In genomic region chr5:124445621-124446293, GRCm38 (mm10) we compare ENCODE assay signal across 8 mouse cellular contexts. TPM values are rescaled to one million over a fixed set of nuclear protein-coding genes. Genes with fewer than 3 reads are reported as not detected.
A peak's percentile ranks its signal among the peaks of the same experiment; 100 is the strongest.
DNase-seq lines count a peak whose midpoint lies in the region; ATAC-seq and TF ChIP-seq lines count a peak whose summit lies in the region.

No protein-coding gene starts in this region.

- 0 out of 2 replicates have a peak, but pooled peaks have one; percentile 25 for TF ChIP-seq EP300 in heart, postnatal 0 days (IDR thresholded peaks at IDR 0.05; ENCODE audit: low read depth)

- peak; percentile 30 to 40 for DNase-seq in B cell, adult 2 months
- DNase-seq in MN1 (ENCODE audit: low spot score) = peak; percentile 38
- DNase-seq in heart, postnatal 0 days (ENCODE audit: low spot score) = no peak
- DNase-seq in limb, embryonic 10.5 days (ENCODE audit: low spot score) = peak; percentile 76
- DNase-seq in right cerebral cortex, postnatal 25 days = no peak

- ATAC-seq in embryonic facial prominence, embryonic 12.5 days (ENCODE audit: insufficient number of reproducible peaks, insufficient read depth, low FRiP score, low TSS enrichment) = peak; percentile 31
- peak; percentile 40; the same call in 1 of the 2 replicates for ATAC-seq in heart, postnatal 0 days (ENCODE audit: insufficient read depth, low read depth)
- peak; percentile 80 for ATAC-seq in midbrain, embryonic 13.5 days

- H3K4me2 ChIP-seq in embryonic facial prominence, embryonic 12.5 days (replicated peaks) = peak overlapping the region; percentile 92
- H3K4me2 ChIP-seq in heart, postnatal 0 days (ENCODE audit: low read depth, low read length) = peak overlapping the region; percentile 99
- peak overlapping the region; percentile 91 for H3K4me2 ChIP-seq in midbrain, embryonic 13.5 days (replicated peaks)

- TF ChIP-seq POLR2A in testis, adult 2 months (IDR thresholded peaks at IDR 0.05; ENCODE audit: control insufficient read depth, low read depth, low read length) = no peak

- H3K4me1 ChIP-seq in embryonic facial prominence, embryonic 12.5 days = peaks cover 44% of the 10 kb centered on the region
- H3K4me1 ChIP-seq in heart, postnatal 0 days (ENCODE audit: control insufficient read depth, insufficient read depth) = peaks cover 24% of the 10 kb centered on the region
- peaks cover 31% of the 10 kb centered on the region for H3K4me1 ChIP-seq in limb, embryonic 10.5 days
- H3K4me1 ChIP-seq in midbrain, embryonic 13.5 days (replicated peaks) = peaks cover 39% of the 10 kb centered on the region
- H3K4me1 ChIP-seq in testis, adult 2 months (ENCODE audit: control insufficient read depth, insufficient read depth, low read length) = peaks cover 14% of the 10 kb centered on the region

- peaks cover 35% of the 10 kb centered on the region for H3K36me3 ChIP-seq in embryonic facial prominence, embryonic 12.5 days
- peaks cover 36% of the 10 kb centered on the region for H3K36me3 ChIP-seq in heart, postnatal 0 days (replicated peaks; ENCODE audit: control insufficient read depth, insufficient read depth, low read length)
- peaks cover 49% of the 10 kb centered on the region for H3K36me3 ChIP-seq in limb, embryonic 10.5 days
- peaks cover 36% of the 10 kb centered on the region for H3K36me3 ChIP-seq in midbrain, embryonic 13.5 days
- peaks cover 6% of the 10 kb centered on the region for H3K36me3 ChIP-seq in testis, adult 2 months (ENCODE audit: control insufficient read depth, insufficient read depth, low read length)

- WGBS in embryonic facial prominence, embryonic 12.5 days = 1% methylated on average over 38 of the region's 77 CpGs
- WGBS in heart, postnatal 0 days = under 1% methylated on average over 37 of the region's 77 CpGs
- WGBS in limb, embryonic 10.5 days = 2% methylated on average over 73 of the region's 77 CpGs
- 0% methylated on average over 52 of the region's 77 CpGs for WGBS in midbrain, embryonic 13.5 days

- no peak for TF ChIP-seq CTCF in heart, postnatal 0 days (IDR thresholded peaks at IDR 0.05; ENCODE audit: low read depth)
- no peak for TF ChIP-seq CTCF in testis, adult 2 months (IDR thresholded peaks at IDR 0.05; ENCODE audit: control insufficient read depth, insufficient read depth, insufficient replicate concordance, low read depth, low read length)

- no peaks in the 10 kb centered on the region for H3K27me3 ChIP-seq in embryonic facial prominence, embryonic 12.5 days
- no peaks in the 10 kb centered on the region for H3K27me3 ChIP-seq in heart, postnatal 0 days (ENCODE audit: control insufficient read depth, insufficient read depth, low read length)
- H3K27me3 ChIP-seq in limb, embryonic 10.5 days (ENCODE audit: low read depth, poor library complexity, severe bottlenecking) = no peaks in the 10 kb centered on the region
- H3K27me3 ChIP-seq in midbrain, embryonic 13.5 days = no peaks in the 10 kb centered on the region
- no peaks in the 10 kb centered on the region for H3K27me3 ChIP-seq in testis, adult 2 months (ENCODE audit: control insufficient read depth, insufficient read depth, low read length)

- peak overlapping the region; percentile 95 for H3K9ac ChIP-seq in embryonic facial prominence, embryonic 12.5 days
- H3K9ac ChIP-seq in heart, postnatal 0 days (replicated peaks; ENCODE audit: low read depth, low read length) = peak overlapping the region; percentile 94
- peak overlapping the region; percentile 96 for H3K9ac ChIP-seq in midbrain, embryonic 13.5 days (replicated peaks)

- no peaks in the 10 kb centered on the region for H3K9me3 ChIP-seq in embryonic facial prominence, embryonic 12.5 days
- H3K9me3 ChIP-seq in heart, postnatal 0 days (replicated peaks; ENCODE audit: control insufficient read depth, low read length) = no peaks in the 10 kb centered on the region
- no peaks in the 10 kb centered on the region for H3K9me3 ChIP-seq in limb, embryonic 10.5 days (replicated peaks)
- no peaks in the 10 kb centered on the region for H3K9me3 ChIP-seq in midbrain, embryonic 13.5 days

- H3K27ac ChIP-seq in embryonic facial prominence, embryonic 12.5 days = peak overlapping the region; percentile 87
- peak overlapping the region; percentile 92 for H3K27ac ChIP-seq in heart, postnatal 0 days (ENCODE audit: low read depth)
- peak overlapping the region; percentile 94 for H3K27ac ChIP-seq in limb, embryonic 10.5 days
- H3K27ac ChIP-seq in midbrain, embryonic 13.5 days = peak overlapping the region; percentile 82
- peak overlapping the region; percentile 75 for H3K27ac ChIP-seq in testis, adult 2 months (ENCODE audit: control insufficient read depth, insufficient read depth, low read depth, low read length)

- peak overlapping the region; percentile 96 for H3K4me3 ChIP-seq in embryonic facial prominence, embryonic 12.5 days
- peak overlapping the region; percentile 91 for H3K4me3 ChIP-seq in heart, postnatal 0 days (ENCODE audit: low read depth, low read length)
- H3K4me3 ChIP-seq in limb, embryonic 10.5 days = peak overlapping the region; percentile 95
- peak overlapping the region; percentile 94 for H3K4me3 ChIP-seq in midbrain, embryonic 13.5 days (replicated peaks)
- peak overlapping the region; percentile 73 for H3K4me3 ChIP-seq in testis, adult 2 months (ENCODE audit: control insufficient read depth, low read depth, low read length)

RNA-seq across cellular contexts. Expression of gene Kmt5a, which starts 6.0 kb away (rescaled TPM):
- 60.9 and 71.3 TPM in 2 replicates for polyA plus RNA-seq in embryonic facial prominence, embryonic 12.5 days (2016; fragmentation: Nextera tagmentation; extraction: Ambion mirVana)
- total RNA-seq in heart, postnatal 0 days (2014; rRNA removed; ENCODE audit: low replicate concordance) = 71.9 and 82.9 TPM in 2 replicates
- polyA plus RNA-seq in heart, postnatal 0 days (2015; fragmentation: Nextera tagmentation; extraction: Ambion mirVana) = 26.0 and 27.7 TPM in 2 replicates
- polyA plus RNA-seq in limb, embryonic 10.5 days (2016; fragmentation: Nextera tagmentation; extraction: Ambion mirVana) = 52.3 and 71.3 TPM in 2 replicates
- polyA plus RNA-seq in midbrain, embryonic 13.5 days (2015; fragmentation: Nextera tagmentation; extraction: Ambion mirVana) = 20.4 and 23.6 TPM in 2 replicates
- polyA plus RNA-seq in testis, adult 2 months (2012; rRNA removed) = 23.4 and 24.9 TPM in 2 replicates

RNA-seq across cellular contexts. Expression of gene Sbno1, which starts 20.0 kb away (rescaled TPM):
- polyA plus RNA-seq in embryonic facial prominence, embryonic 12.5 days (2016; fragmentation: Nextera tagmentation; extraction: Ambion mirVana) = 94.4 and 94.7 TPM in 2 replicates
- total RNA-seq in heart, postnatal 0 days (2014; rRNA removed; ENCODE audit: low replicate concordance) = 27.0 and 33.8 TPM in 2 replicates
- 46.8 and 52.8 TPM in 2 replicates for polyA plus RNA-seq in heart, postnatal 0 days (2015; fragmentation: Nextera tagmentation; extraction: Ambion mirVana)
- 82.8 and 93.6 TPM in 2 replicates for polyA plus RNA-seq in limb, embryonic 10.5 days (2016; fragmentation: Nextera tagmentation; extraction: Ambion mirVana)
- polyA plus RNA-seq in midbrain, embryonic 13.5 days (2015; fragmentation: Nextera tagmentation; extraction: Ambion mirVana) = 116 and 118 TPM in 2 replicates
- 38.8 and 46.6 TPM in 2 replicates for polyA plus RNA-seq in testis, adult 2 months (2012; rRNA removed)

RNA-seq across cellular contexts. Expression of gene Rilpl2, which starts 32.4 kb away (rescaled TPM):
- 29.5 and 30.7 TPM in 2 replicates for polyA plus RNA-seq in embryonic facial prominence, embryonic 12.5 days (2016; fragmentation: Nextera tagmentation; extraction: Ambion mirVana)
- total RNA-seq in heart, postnatal 0 days (2014; rRNA removed; ENCODE audit: low replicate concordance) = 8.4 and 12.4 TPM in 2 replicates
- 14.9 and 15.4 TPM in 2 replicates for polyA plus RNA-seq in heart, postnatal 0 days (2015; fragmentation: Nextera tagmentation; extraction: Ambion mirVana)
- polyA plus RNA-seq in limb, embryonic 10.5 days (2016; fragmentation: Nextera tagmentation; extraction: Ambion mirVana) = 26.8 and 31.1 TPM in 2 replicates
- 18.2 and 19.4 TPM in 2 replicates for polyA plus RNA-seq in midbrain, embryonic 13.5 days (2015; fragmentation: Nextera tagmentation; extraction: Ambion mirVana)
- polyA plus RNA-seq in testis, adult 2 months (2012; rRNA removed) = 19.6 and 20.8 TPM in 2 replicates

RNA-seq across cellular contexts. Expression of gene Snrnp35, which starts 37.2 kb away (rescaled TPM):
- polyA plus RNA-seq in embryonic facial prominence, embryonic 12.5 days (2016; fragmentation: Nextera tagmentation; extraction: Ambion mirVana) = 26.5 and 27.2 TPM in 2 replicates
- 0.50 and 4.4 TPM in 2 replicates for total RNA-seq in heart, postnatal 0 days (2014; rRNA removed; ENCODE audit: low replicate concordance)
- 14.0 and 14.6 TPM in 2 replicates for polyA plus RNA-seq in heart, postnatal 0 days (2015; fragmentation: Nextera tagmentation; extraction: Ambion mirVana)
- polyA plus RNA-seq in limb, embryonic 10.5 days (2016; fragmentation: Nextera tagmentation; extraction: Ambion mirVana) = 30.8 and 32.2 TPM in 2 replicates
- polyA plus RNA-seq in midbrain, embryonic 13.5 days (2015; fragmentation: Nextera tagmentation; extraction: Ambion mirVana) = 26.1 and 26.3 TPM in 2 replicates
- polyA plus RNA-seq in testis, adult 2 months (2012; rRNA removed) = 26.5 and 35.7 TPM in 2 replicates

Comparison
In these comparisons a context has a peak if more than half of its experiments do, and no peak if none do; other contexts are left out.
1. DNase-seq: peak in B cell, adult 2 months (2 of 2), MN1 (single experiment) and limb, embryonic 10.5 days (single experiment); none in heart, postnatal 0 days (single experiment) and right cerebral cortex, postnatal 25 days (single experiment).
2. Peak in every context shown above with its lines, with median percentiles within 50 percentile points of each other: ATAC-seq, H3K27ac ChIP-seq, H3K4me2 ChIP-seq, H3K4me3 ChIP-seq and H3K9ac ChIP-seq.